Mouse (Mus musculus): ENCODE measurements around the gene Lyl1. TPM values are rescaled to one million over a fixed set of nuclear protein-coding genes. Genes with fewer than 3 reads are reported as not detected.
"Not testable (repeated sequence)": the region's sequence is repeated elsewhere in the genome, so short reads cannot be mapped to it uniquely, and the experiment has no call there.

The Lyl1 gene
- polyA plus RNA-seq, 1 experiment, result 91.9 TPM

GRCm38 (mm10) chr8:84668081-84668480 is 33.2 kb upstream of the Lyl1 start:
- Histone ChIP-seq H3K4me1 (ENCODE audit: control insufficient read depth, insufficient read depth, low read length) (peaks cover 11% of the 10 kb centered on the region), H3K4me3 (ENCODE audit: insufficient read depth, low read length) (no peak overlapping the region)
- TF ChIP-seq POLR2A (IDR thresholded peaks at IDR 0.05; ENCODE audit: borderline replicate concordance, low read depth, low read length), result no peak
- TF ChIP-seq CTCF (IDR thresholded peaks at IDR 0.05; ENCODE audit: low read depth, low read length), result no peak

GRCm38 (mm10) chr8:84668731-84669485 is 32.3 kb upstream of the Lyl1 start:
- no peak overlapping the region for H3K27ac ChIP-seq (ENCODE audit: insufficient read depth, low read depth, low read length)
- no peak overlapping the region for H3K4me3 ChIP-seq (ENCODE audit: insufficient read depth, low read length)
- TF ChIP-seq POLR2A (IDR thresholded peaks at IDR 0.05; ENCODE audit: borderline replicate concordance, low read depth, low read length) (no peak), CTCF (IDR thresholded peaks at IDR 0.05; ENCODE audit: low read depth, low read length) (no peak)
- peaks cover 6% of the 10 kb centered on the region for H3K4me1 ChIP-seq (ENCODE audit: control insufficient read depth, insufficient read depth, low read length)

More at GRCm38 (mm10) chr8:84668081-84668480, 33.2 kb upstream of the Lyl1 start:
- no peak overlapping the region for H3K27ac ChIP-seq (ENCODE audit: insufficient read depth, low read depth, low read length)

- H3K4me1 ChIP-seq (ENCODE audit: control insufficient read depth, insufficient read depth, low read length); H3K4me3 ChIP-seq (ENCODE audit: insufficient read depth, low read length); H3K27ac ChIP-seq (ENCODE audit: insufficient read depth, low read depth, low read length): not testable (repeated sequence)
Measured at GRCm38 (mm10) chr8:84670295-84671006, 30.8 kb upstream of the Lyl1 start.

- peaks cover 41% of the 10 kb centered on the region for H3K4me1 ChIP-seq (ENCODE audit: control insufficient read depth, insufficient read depth, low read length)
- H3K4me3 ChIP-seq (ENCODE audit: insufficient read depth, low read length), result no peak overlapping the region
- TF ChIP-seq POLR2A (IDR thresholded peaks at IDR 0.05; ENCODE audit: borderline replicate concordance, low read depth, low read length) (no peak), CTCF (IDR thresholded peaks at IDR 0.05; ENCODE audit: low read depth, low read length) (no peak)
- H3K27ac ChIP-seq (ENCODE audit: insufficient read depth, low read depth, low read length), result no peak overlapping the region
Measured at GRCm38 (mm10) chr8:84677305-84677704, 24.0 kb upstream of the Lyl1 start.

GRCm38 (mm10) chr8:84681476-84681875 is 19.8 kb upstream of the Lyl1 start:
- Histone ChIP-seq H3K4me1 (ENCODE audit: control insufficient read depth, insufficient read depth, low read length) (peaks cover 57% of the 10 kb centered on the region), H3K27ac (ENCODE audit: insufficient read depth, low read depth, low read length) (no peak overlapping the region), H3K4me3 (ENCODE audit: insufficient read depth, low read length) (no peak overlapping the region)
- TF ChIP-seq CTCF (IDR thresholded peaks at IDR 0.05; ENCODE audit: low read depth, low read length) (no peak), POLR2A (IDR thresholded peaks at IDR 0.05; ENCODE audit: borderline replicate concordance, low read depth, low read length) (no peak)

GRCm38 (mm10) chr8:84682257-84682656 is 19.0 kb upstream of the Lyl1 start:
- H3K4me1 ChIP-seq (ENCODE audit: control insufficient read depth, insufficient read depth, low read length), result peaks cover 53% of the 10 kb centered on the region
- H3K27ac ChIP-seq (ENCODE audit: insufficient read depth, low read depth, low read length), result no peak overlapping the region
- no peak for TF ChIP-seq CTCF (IDR thresholded peaks at IDR 0.05; ENCODE audit: low read depth, low read length)
- no peak overlapping the region for H3K4me3 ChIP-seq (ENCODE audit: insufficient read depth, low read length)

- Histone ChIP-seq H3K4me3 (ENCODE audit: insufficient read depth, low read length) (no peak overlapping the region), H3K4me1 (ENCODE audit: control insufficient read depth, insufficient read depth, low read length) (peaks cover 45% of the 10 kb centered on the region), H3K27ac (ENCODE audit: insufficient read depth, low read depth, low read length) (no peak overlapping the region)
- TF ChIP-seq CTCF (IDR thresholded peaks at IDR 0.05; ENCODE audit: low read depth, low read length) (no peak), POLR2A (IDR thresholded peaks at IDR 0.05; ENCODE audit: borderline replicate concordance, low read depth, low read length) (no peak)
Measured at GRCm38 (mm10) chr8:84684537-84684936, 16.7 kb upstream of the Lyl1 start.

GRCm38 (mm10) chr8:84686191-84687002 is 14.9 kb upstream of the Lyl1 start, which contains the start of gene Trmt1:
Gene Trmt1 (plus strand): TSS chr8:84686307.
- Histone ChIP-seq H3K4me1 (ENCODE audit: control insufficient read depth, insufficient read depth, low read length) (peaks cover 37% of the 10 kb centered on the region), H3K27ac (ENCODE audit: insufficient read depth, low read depth, low read length) (peak within 1 kb of the TSS; percentile 48), H3K4me3 (ENCODE audit: insufficient read depth, low read length) (peak within 1 kb of the TSS; percentile 82)
- TF ChIP-seq CTCF (IDR thresholded peaks at IDR 0.05; ENCODE audit: low read depth, low read length), result no peak
- no peak for TF ChIP-seq POLR2A (IDR thresholded peaks at IDR 0.05; ENCODE audit: borderline replicate concordance, low read depth, low read length)

- H3K27ac ChIP-seq (ENCODE audit: insufficient read depth, low read depth, low read length), result peak overlapping the region; percentile 70
- no peak for TF ChIP-seq CTCF (IDR thresholded peaks at IDR 0.05; ENCODE audit: low read depth, low read length)
- TF ChIP-seq POLR2A (IDR thresholded peaks at IDR 0.05; ENCODE audit: borderline replicate concordance, low read depth, low read length), result no peak
- H3K4me3 ChIP-seq (ENCODE audit: insufficient read depth, low read length), result peak overlapping the region; percentile 88
- peaks cover 31% of the 10 kb centered on the region for H3K4me1 ChIP-seq (ENCODE audit: control insufficient read depth, insufficient read depth, low read length)
Measured at GRCm38 (mm10) chr8:84687003-84687704, 14.1 kb upstream of the Lyl1 start.
